In genomic region chr11:118219066-118219465, GRCm38 (mm10) we compare ENCODE assay signal across 23 mouse cellular contexts. TPM values are rescaled to one million over a fixed set of nuclear protein-coding genes. Genes with fewer than 3 reads are reported as not detected.
DNase-seq lines count a peak whose midpoint lies in the region; ATAC-seq and TF ChIP-seq lines count a peak whose summit lies in the region.
"Had no signal": no experiment of that assay in that cellular context is flagged by ENCODE, and none has a peak within 500 bp of the region (broad histone marks: within the 10 kb centered on the region; RNA-seq: fewer than 3 reads in every experiment).

No protein-coding gene starts in this region.

- TF ChIP-seq CTCF in spleen, adult 2 months (IDR thresholded peaks at IDR 0.05; ENCODE audit: extremely low read depth, insufficient read depth, insufficient read length, insufficient replicate concordance), result no peak
- TF ChIP-seq CTCF in thymus, adult 2 months (IDR thresholded peaks at IDR 0.05; ENCODE audit: borderline replicate concordance, control insufficient read depth, extremely low read depth, insufficient read depth, low read length, poor library complexity), result no peak

- no peak overlapping the region for H3K4me3 ChIP-seq in spleen, adult 2 months (ENCODE audit: extremely low read depth, insufficient read depth, insufficient read length)
- H3K4me3 ChIP-seq in thymus, adult 2 months (ENCODE audit: control insufficient read depth, insufficient read depth, low read length), result no peak overlapping the region
- H3K4me3 ChIP-seq: embryonic facial prominence, embryonic 13.5 days; embryonic facial prominence, embryonic 15.5 days; erythroblast, embryonic 14.5 days; forebrain, embryonic 10.5 days; forebrain, embryonic 12.5 days had no signal

- H3K4me1 ChIP-seq in spleen, adult 2 months (ENCODE audit: control insufficient read depth, insufficient read depth, insufficient read length), result peaks cover 60% of the 10 kb centered on the region
- peaks cover 24% of the 10 kb centered on the region for H3K4me1 ChIP-seq in thymus, adult 2 months (replicated peaks; ENCODE audit: control insufficient read depth, insufficient read depth, low read length)
- H3K4me1 ChIP-seq: forebrain, embryonic 12.5 days had no signal

- WGBS in spleen, adult 2 months, result 68% methylated on average over 4 of the region's 4 CpGs
- 98% methylated on average over 4 of the region's 4 CpGs for WGBS in thymus, adult 2 months

- DNase-seq in spleen, adult 2 months (ENCODE audit: low read depth in 1 of 2, low spot score in 2 of 2), result no peak
- DNase-seq in spleen, adult 18-20 months, result no peak
- peak; percentile 32 for DNase-seq in induced T-regulatory cell, adult 2 months (ENCODE audit: low read depth)
- DNase-seq in splenic B cell, adult 2 months (ENCODE audit: low read depth, low spot score), result peak; percentile 84
- no peak for DNase-seq in lung, postnatal 14 days
- DNase-seq in thymus, adult 2 months, result no peak
- DNase-seq: adrenal gland, adult 2 months; adrenal gland, postnatal 10 days; adrenal gland, postnatal 25 days; cerebellum, adult 11-12 months; cerebellum, adult 2 months; cerebellum, postnatal 10 days; cerebellum, postnatal 36 days; embryo, embryonic 11 days had no signal

- TF ChIP-seq POLR2A in spleen, adult 2 months (IDR thresholded peaks at IDR 0.05; ENCODE audit: low read depth, low read length), result no peak
- no peak for TF ChIP-seq POLR2A in thymus, adult 2 months (IDR thresholded peaks at IDR 0.05; ENCODE audit: control insufficient read depth, extremely low read depth, insufficient read depth, low read length, poor library complexity)

- peak; percentile 21 for ATAC-seq in CD4-positive, CD25-positive, alpha-beta regulatory T cell, adult 4 months
- ATAC-seq in megakaryocyte, adult 5-6 weeks (ENCODE audit: poor library complexity, severe bottlenecking), result no peak
- ATAC-seq: forebrain, embryonic 14.5 days; forebrain, embryonic 16.5 days had no signal

- peak overlapping the region; percentile 69 for H3K27ac ChIP-seq in spleen, adult 2 months (ENCODE audit: insufficient read depth, low read length)
- no peak overlapping the region for H3K27ac ChIP-seq in thymus, adult 2 months (ENCODE audit: control insufficient read depth, insufficient read depth, low read length)
- H3K27ac ChIP-seq: embryonic facial prominence, embryonic 13.5 days; embryonic facial prominence, embryonic 15.5 days; forebrain, embryonic 10.5 days; forebrain, embryonic 12.5 days had no signal

- H3K27me3 ChIP-seq in spleen, adult 2 months (ENCODE audit: control insufficient read depth, insufficient read depth, low read length), result no peaks in the 10 kb centered on the region
- no peaks in the 10 kb centered on the region for H3K27me3 ChIP-seq in splenic B cell, adult 2 months (ENCODE audit: control insufficient read depth, insufficient read depth, low read length, poor library complexity, severe bottlenecking)
- H3K27me3 ChIP-seq in thymus, adult 2 months (ENCODE audit: control insufficient read depth, insufficient read depth, low read length), result no peaks in the 10 kb centered on the region
- H3K27me3 ChIP-seq: embryonic facial prominence, embryonic 13.5 days; embryonic facial prominence, embryonic 15.5 days; forebrain, embryonic 12.5 days had no signal

- no peaks in the 10 kb centered on the region for H3K36me3 ChIP-seq in spleen, adult 2 months (ENCODE audit: control insufficient read depth, insufficient read depth, low read length)
- no peaks in the 10 kb centered on the region; the same call in 1 of the 2 replicates for H3K36me3 ChIP-seq in splenic B cell, adult 2 months (ENCODE audit: control insufficient read depth, insufficient read depth, low read length, poor library complexity, severe bottlenecking)
- no peaks in the 10 kb centered on the region for H3K36me3 ChIP-seq in thymus, adult 2 months (ENCODE audit: control insufficient read depth, insufficient read depth, low read length)
- H3K36me3 ChIP-seq: embryonic facial prominence, embryonic 13.5 days; embryonic facial prominence, embryonic 15.5 days; forebrain, embryonic 10.5 days; forebrain, embryonic 12.5 days had no signal

RNA-seq across cellular contexts. Expression of gene Cyth1, which starts 29.3 kb away (rescaled TPM):
- 47.7 and 57.3 TPM in 2 replicates for polyA plus RNA-seq in spleen, adult 2 months (2012; rRNA removed)
- 10 to 100 TPM; 34.7 to 59.5 TPM for polyA plus RNA-seq in CD4-positive, CD25-positive, alpha-beta regulatory T cell, adult 4 months (2017; shearing (Covaris generic))
- total RNA-seq in megakaryocyte, adult 5-6 weeks (2015), result 15.9 and 21.9 TPM in 2 replicates
- total RNA-seq in megakaryocyte, adult 5-6 weeks (2017), result 84.3 and 87.5 TPM in 2 replicates
- polyA plus RNA-seq in thymus, adult 2 months (2012; rRNA removed), result 66.7 and 70.0 TPM in 2 replicates

Comparison
In these comparisons a context has a peak if more than half of its experiments do, and no peak if none do; other contexts are left out.
1. DNase-seq: peak in induced T-regulatory cell, adult 2 months (single experiment) and splenic B cell, adult 2 months (single experiment); none in spleen, adult 2 months (0 of 2), spleen, adult 18-20 months (0 of 2), lung, postnatal 14 days (single experiment) and thymus, adult 2 months (single experiment).